Mouse (Mus musculus): ENCODE results near the gene Eml1.
"Not testable (repeated sequence)": the region's sequence is repeated elsewhere in the genome, so short reads cannot be mapped to it uniquely, and the experiment has no call there.

The Eml1 gene

GRCm38 (mm10) chr12:108474440-108474839 lies 103.7 kb downstream of the Eml1 start:
- no peak for DNase-seq (ENCODE audit: low spot score)

DNA sequence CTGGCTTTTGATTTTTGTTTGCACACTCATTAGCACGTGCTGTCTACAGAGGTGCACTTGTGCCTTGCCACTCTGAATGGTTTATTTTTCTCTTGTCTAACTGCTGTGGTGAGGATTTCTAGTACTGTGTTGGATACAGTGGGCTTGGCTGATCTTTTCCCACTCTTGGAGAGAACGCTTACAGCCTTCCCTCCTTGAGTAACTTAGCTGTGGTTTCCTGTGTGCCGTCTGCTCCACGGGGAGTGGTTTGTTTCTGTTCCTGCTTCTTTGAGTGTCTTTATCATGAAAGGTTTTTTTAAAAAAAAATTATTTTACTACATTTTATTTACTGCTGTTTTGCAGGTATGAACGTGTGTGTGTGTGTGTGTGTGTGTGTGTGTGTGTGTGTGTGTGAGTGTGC lies 108.0 kb downstream of the Eml1 start:
- no peak for DNase-seq (ENCODE audit: low spot score)

DNA sequence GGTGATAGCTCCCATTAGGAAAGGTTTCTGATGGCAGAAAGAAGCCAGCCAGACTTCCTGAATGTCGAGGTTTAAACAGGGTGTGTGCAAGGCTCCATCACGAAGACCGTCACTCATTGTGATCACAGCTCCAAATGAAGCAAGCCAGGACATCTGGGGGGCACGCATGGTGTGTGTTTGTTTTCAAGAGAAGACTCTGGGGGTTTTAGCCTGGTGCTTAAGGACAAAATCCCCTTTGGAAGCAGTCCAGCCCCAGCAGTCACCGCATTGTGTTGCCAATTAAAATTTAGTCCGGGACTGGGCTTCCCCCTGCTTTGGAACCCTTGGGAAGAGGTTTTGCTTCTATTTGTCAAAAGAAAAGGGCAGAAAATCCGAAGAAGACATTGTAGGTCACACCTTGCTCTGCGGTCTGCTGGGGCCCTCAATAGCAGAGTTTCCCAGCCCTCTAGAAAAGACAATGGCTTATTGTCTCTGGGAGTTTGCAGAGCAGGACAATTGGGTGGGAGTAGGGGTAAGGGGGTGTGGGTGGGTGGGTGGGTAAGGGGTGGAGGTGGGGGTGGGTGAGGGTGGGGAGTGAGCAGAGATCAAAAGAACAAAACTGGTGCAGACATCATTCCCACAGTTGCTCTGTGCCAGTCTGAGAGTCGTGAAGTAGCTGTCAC lies 110.1 kb downstream of the Eml1 start:
- no peak for DNase-seq (ENCODE audit: low spot score)

- no peak for DNase-seq (ENCODE audit: low spot score)
Observed at GRCm38 (mm10) chr12:108489076-108489475, 118.3 kb downstream of the Eml1 start.

DNA sequence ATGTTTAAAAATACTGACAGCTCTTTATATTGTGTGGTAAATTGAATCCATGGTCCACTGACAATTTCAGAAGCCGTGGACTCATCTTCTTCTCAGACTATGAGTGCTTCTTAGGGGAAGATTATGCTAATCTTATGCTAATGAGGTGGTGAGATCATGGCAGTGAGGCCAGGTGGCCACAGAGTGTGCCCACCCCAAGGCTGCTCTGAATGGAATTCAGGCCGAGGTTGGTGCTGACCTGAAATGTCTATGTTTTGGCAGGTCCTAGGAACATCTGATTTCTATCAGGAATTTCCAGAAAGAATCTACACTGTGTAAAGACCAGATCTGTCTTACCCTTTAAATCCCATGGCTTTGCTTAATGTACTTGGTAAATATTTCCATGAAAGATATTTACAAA lies 119.0 kb downstream of the Eml1 start:
- DNase-seq (ENCODE audit: low spot score): no peak

DNA sequence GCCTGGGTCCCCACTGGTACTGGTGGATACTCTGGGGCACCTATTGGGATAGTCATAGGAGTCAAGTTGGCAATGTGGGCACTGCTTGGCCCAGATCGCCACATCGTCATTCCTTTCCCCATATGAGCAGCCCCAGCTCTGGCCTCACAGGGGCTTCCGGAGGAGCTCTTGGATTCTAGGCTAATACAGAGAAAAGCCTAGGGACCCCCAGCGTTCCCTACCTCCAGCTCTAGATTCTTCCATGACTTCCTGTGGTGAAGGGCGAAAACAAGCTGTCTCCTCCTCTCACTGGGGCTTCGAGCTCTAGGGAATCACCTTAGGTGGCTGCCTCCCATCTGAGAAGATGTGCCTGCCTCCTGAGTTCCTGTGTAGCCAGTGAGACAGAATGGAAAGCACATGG lies 119.6 kb downstream of the Eml1 start:
- DNase-seq (ENCODE audit: low spot score): no peak

DNA sequence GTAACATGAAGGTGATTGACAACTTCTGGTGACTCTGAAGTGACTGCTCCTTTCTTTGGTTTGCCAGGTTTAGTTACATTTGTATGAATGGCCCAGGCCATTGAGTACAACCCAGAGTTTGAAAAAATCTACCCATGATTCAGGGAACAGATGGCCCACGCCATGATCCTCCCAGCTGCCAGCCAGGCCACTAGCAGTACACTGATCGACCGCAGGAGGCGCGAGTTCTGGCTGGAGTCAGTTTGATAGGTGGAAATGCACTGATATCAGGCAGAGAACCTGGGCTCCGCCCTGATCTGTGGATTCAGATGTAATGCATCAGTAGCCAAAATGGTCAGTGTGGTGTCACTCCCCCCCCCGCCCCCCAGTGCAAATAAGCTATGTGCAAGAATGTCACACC lies 120.2 kb downstream of the Eml1 start:
- no peak for DNase-seq (ENCODE audit: low spot score)

- DNase-seq (ENCODE audit: low spot score): peak; percentile 68
Observed at GRCm38 (mm10) chr12:108494011-108494541, 123.3 kb downstream of the Eml1 start.

GRCm38 (mm10) chr12:108495455-108496235 lies 124.9 kb downstream of the Eml1 start:
- no peak for DNase-seq (ENCODE audit: low spot score)

DNA sequence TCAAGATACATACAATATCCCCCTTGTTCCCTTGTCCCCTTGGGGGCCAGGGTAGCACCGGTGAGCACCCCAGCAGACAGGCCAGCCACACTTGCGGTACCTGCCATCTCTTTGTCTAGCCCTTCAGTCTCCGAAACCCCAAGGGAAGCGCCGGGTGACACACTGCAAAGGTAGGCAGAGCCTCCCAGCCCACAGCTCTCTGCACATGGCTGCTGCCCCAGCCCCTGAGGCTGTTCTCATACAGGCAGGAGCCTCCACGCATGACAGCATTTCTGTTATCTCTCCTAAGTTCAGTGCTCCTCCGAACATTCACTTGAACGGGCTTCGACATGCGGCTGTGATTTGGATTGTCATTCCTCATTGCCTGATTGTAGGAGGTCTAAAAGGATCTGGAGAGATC lies 132.3 kb downstream of the Eml1 start:
- DNase-seq (ENCODE audit: low spot score): no peak

- DNase-seq (ENCODE audit: low spot score): no peak
Observed at GRCm38 (mm10) chr12:108503582-108503981, 132.8 kb downstream of the Eml1 start.

- no peak for DNase-seq (ENCODE audit: low spot score)
Observed at GRCm38 (mm10) chr12:108505846-108506245, 135.1 kb downstream of the Eml1 start.

GRCm38 (mm10) chr12:108507046-108507445 lies 136.3 kb downstream of the Eml1 start:
- DNase-seq (ENCODE audit: low spot score): not testable (repeated sequence)

DNA sequence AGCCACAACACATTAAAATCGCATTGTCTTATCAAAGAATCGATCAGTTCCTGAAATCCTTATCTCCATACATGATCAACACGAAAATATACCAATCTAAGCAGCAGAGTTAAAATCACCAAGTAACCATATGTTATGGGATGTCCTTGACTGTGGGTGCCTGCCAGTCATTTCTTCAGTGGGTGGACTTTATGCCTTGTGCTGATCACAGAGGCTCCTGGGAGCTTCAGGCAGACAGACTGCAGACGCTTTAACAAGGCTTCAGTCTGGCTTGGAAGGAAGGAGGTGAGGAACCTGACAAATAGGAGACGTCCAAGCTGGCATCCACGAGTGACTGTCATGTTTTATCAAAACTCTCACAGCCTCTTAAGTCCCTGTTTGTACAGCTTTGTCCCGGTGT lies 139.8 kb downstream of the Eml1 start:
- no peak for DNase-seq (ENCODE audit: low spot score)

DNA sequence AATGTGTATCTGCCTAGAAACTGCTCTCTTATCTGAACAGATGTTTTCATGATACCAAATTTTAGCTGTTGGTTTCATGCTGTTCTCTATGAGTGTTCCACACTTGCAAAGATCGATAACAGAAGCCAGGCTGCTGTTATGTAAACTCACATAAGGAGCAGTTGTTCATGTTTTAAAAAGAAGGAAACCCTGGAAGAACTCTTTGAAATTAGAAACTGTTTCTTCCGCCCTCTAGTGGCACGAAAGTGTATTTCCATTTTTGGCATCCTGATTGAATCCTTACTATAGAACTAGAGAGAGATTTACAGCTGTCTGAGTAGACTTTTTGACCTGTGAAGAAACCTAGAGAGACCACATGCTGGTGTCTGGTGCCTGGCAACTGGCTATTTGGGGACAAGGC lies 140.3 kb downstream of the Eml1 start:
- DNase-seq (ENCODE audit: low spot score): no peak

DNA sequence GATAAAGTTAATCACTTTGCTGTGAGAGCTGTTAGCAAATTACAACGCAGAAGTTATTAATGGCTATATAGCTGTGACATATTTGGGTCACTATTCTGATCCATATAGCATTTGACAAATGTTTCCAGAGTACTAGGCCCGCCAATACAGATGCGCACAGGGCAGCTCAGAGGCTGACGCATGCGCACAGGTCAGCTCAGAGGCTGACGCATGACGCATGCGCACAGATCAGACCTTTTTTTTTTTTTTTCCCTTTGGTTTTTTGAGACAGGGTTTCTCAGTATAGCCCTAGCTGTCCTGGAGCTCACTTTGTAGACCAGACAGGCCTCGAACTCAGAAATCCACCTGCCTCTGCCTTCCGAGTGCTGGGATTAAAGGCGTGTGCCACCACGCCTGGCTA lies 144.7 kb downstream of the Eml1 start:
- no peak for DNase-seq (ENCODE audit: low spot score)

DNA sequence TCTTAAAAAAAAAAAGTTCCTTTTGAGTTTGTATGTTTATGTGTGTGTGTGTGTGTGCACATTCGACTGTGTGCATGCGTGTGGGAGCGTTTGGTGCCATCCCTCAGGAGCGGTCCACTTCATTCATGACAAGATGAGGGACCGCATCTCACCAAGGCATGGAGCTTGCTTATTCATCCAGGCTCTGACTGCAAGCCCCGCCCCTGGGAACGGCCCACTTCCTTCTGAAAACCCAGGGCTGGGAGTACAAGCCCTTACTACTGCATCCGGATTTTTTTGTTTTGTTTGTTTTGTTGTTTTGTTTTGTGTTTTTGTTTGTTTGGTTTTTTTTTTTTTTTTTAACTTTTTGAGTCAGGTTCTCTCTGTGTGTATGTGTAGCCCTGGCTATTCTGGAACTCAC lies 148.6 kb downstream of the Eml1 start:
- no peak for DNase-seq (ENCODE audit: low spot score)

GRCm38 (mm10) chr12:108529214-108529613 lies 158.5 kb downstream of the Eml1 start:
- peak; percentile 65 for DNase-seq (ENCODE audit: low spot score)

DNA sequence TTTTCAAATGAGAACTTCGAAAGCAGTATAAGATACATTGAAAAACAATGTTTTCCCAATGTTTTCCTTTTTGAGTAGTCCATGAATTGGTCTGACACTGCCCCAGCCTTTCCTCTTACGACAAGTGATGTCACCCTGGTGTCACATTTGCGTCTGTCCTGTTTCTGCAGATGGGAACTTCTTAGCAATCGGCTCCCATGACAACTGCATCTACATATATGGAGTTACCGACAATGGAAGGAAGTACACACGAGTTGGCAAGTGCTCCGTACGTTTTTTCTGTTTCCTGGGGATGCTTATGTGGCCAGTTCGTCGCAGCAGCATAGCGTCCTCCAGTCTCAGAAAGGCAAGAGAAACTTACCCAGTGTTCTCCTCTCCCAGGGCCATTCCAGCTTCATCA lies 163.7 kb downstream of the Eml1 start:
- DNase-seq (ENCODE audit: low spot score): no peak

GRCm38 (mm10) chr12:108536461-108536860 lies 165.7 kb downstream of the Eml1 start:
- no peak for DNase-seq (ENCODE audit: low spot score)

- DNase-seq (ENCODE audit: low spot score): peak; percentile 65
Observed at GRCm38 (mm10) chr12:108541088-108541487, 170.3 kb downstream of the Eml1 start.

GRCm38 (mm10) chr12:108546508-108547153 lies 175.9 kb downstream of the Eml1 start:
- peak; percentile 42 for DNase-seq (ENCODE audit: low spot score)

Data from testis, postnatal 10 days (tissue).